Mouse (Mus musculus) lung, postnatal 0 days (tissue): ENCODE data around the gene Mex3a.

Source experiments
- CTCF ChIP-seq: IDR thresholded peaks from 2 replicates; pipeline ENCODE4 v1.5.1; 2016; ENCODE audit warnings: antibody characterized with exemption, mild to moderate bottlenecking
- EP300 ChIP-seq: IDR thresholded peaks from 2 replicates; pipeline ENCODE4 v1.6.1; 2016; ENCODE audit warnings: antibody characterized with exemption, mild to moderate bottlenecking, control low read depth

GRCm38 (mm10) chr3:88500087-88500486 lies 32.1 kb upstream of the Mex3a start:
- TF ChIP-seq EP300 (no peak), CTCF (no peak)
